Mouse (Mus musculus) layer of hippocampus, adult 9-11 months (tissue): ENCODE data around the gene Heatr5b.

Experiments
- DNase-seq: peaks from one replicate; pipeline ENCODE4 v3.0.0; 2022

Gene Heatr5b

GRCm38 (mm10) chr17:78767546-78767945, 67.6 kb downstream of the Heatr5b start:
- peak; percentile 51 for DNase-seq

- DNase-seq, result no peak
Observed at GRCm38 (mm10) chr17:78766084-78766483, 69.1 kb downstream of the Heatr5b start.

GRCm38 (mm10) chr17:78763272-78763671, 71.9 kb downstream of the Heatr5b start:
- DNase-seq, result no peak

- no peak for DNase-seq
Observed at GRCm38 (mm10) chr17:78752938-78753655, 82.1 kb downstream of the Heatr5b start.

- no peak for DNase-seq
Observed at GRCm38 (mm10) chr17:78752064-78752463, 83.1 kb downstream of the Heatr5b start.

- DNase-seq, result no peak
Observed at GRCm38 (mm10) chr17:78748440-78748839, 86.7 kb downstream of the Heatr5b start.

GRCm38 (mm10) chr17:78738416-78738815, 96.7 kb downstream of the Heatr5b start:
- no peak for DNase-seq

- DNase-seq, result no peak
Observed at GRCm38 (mm10) chr17:78737771-78738170, 97.4 kb downstream of the Heatr5b start.

GRCm38 (mm10) chr17:78737096-78737495, 98.1 kb downstream of the Heatr5b start, which contains the start of gene Strn:
Gene Strn, minus strand, starts transcription at chr17:78737196.
- no peak for DNase-seq

GRCm38 (mm10) chr17:78736473-78736988, 98.6 kb downstream of the Heatr5b start:
- DNase-seq, result peak; percentile 99

GRCm38 (mm10) chr17:78735731-78736472, 99.3 kb downstream of the Heatr5b start:
- peak; percentile 16 for DNase-seq

GRCm38 (mm10) chr17:78734806-78735205, 100.4 kb downstream of the Heatr5b start:
- no peak for DNase-seq

- DNase-seq, result no peak
Observed at GRCm38 (mm10) chr17:78732056-78732455, 103.1 kb downstream of the Heatr5b start.

GRCm38 (mm10) chr17:78726746-78727449, 108.3 kb downstream of the Heatr5b start:
- no peak for DNase-seq

GRCm38 (mm10) chr17:78724461-78725055, 110.6 kb downstream of the Heatr5b start:
- no peak for DNase-seq

- DNase-seq, result no peak
Observed at GRCm38 (mm10) chr17:78721690-78722089, 113.5 kb downstream of the Heatr5b start.

GRCm38 (mm10) chr17:78719086-78719485, 116.1 kb downstream of the Heatr5b start:
- no peak for DNase-seq

GRCm38 (mm10) chr17:78710258-78710657, 124.9 kb downstream of the Heatr5b start:
- no peak for DNase-seq

GRCm38 (mm10) chr17:78708422-78708821, 126.7 kb downstream of the Heatr5b start:
- no peak for DNase-seq

GRCm38 (mm10) chr17:78702988-78703387, 132.2 kb downstream of the Heatr5b start:
- DNase-seq, result no peak
